Mouse (Mus musculus) CD4-positive helper T cell, adult 2 months (primary cell): ENCODE measurements around the gene Sult2b1.

Source experiments
- DNase-seq: peaks from one replicate; pipeline ENCODE4 v3.0.0-alpha.2; 2012; ENCODE audit warnings: low read depth, missing footprints, low spot score

Gene Sult2b1

DNA sequence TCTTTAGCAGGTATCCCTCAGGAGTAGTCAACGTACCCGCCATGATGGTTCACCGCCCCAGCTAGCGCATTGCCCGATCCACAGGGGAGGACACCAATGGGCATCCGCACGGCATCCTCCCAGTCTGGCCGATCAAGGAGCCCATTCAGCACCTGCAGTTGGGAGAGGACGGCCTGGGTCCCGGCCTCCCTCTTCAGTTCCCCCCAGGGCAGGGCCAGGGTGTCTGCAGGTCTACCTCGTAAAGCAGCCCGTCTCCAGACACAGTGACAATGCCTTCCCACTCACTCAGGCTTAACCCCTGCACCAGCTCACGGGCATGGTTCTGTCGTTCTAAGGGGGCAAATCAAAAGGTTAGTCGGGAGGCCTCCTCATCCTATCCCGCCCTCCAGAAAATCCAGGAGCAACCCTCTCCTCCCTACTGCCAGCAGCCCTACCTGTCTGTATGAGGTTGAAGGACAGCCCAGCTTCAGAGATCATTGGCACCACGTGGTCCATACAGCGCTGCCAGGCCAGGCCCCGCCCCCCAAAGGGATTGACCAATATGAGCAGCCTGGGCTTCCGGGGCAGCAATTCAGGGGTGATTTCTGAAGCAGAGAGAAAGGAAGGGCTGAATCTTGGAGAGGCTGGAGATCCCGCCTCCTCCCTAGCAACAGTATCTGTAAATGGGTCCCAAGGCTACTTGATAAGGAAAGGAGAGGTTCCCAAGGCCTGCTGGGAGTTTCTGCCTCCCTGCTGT lies 72.3 kb downstream of the Sult2b1 start:
- no peak for DNase-seq

- DNase-seq = no peak
Measured at GRCm38 (mm10) chr7:45711316-45712021, 73.0 kb downstream of the Sult2b1 start.

- DNase-seq = no peak
Measured at GRCm38 (mm10) chr7:45710477-45711191, 73.8 kb downstream of the Sult2b1 start.

DNA sequence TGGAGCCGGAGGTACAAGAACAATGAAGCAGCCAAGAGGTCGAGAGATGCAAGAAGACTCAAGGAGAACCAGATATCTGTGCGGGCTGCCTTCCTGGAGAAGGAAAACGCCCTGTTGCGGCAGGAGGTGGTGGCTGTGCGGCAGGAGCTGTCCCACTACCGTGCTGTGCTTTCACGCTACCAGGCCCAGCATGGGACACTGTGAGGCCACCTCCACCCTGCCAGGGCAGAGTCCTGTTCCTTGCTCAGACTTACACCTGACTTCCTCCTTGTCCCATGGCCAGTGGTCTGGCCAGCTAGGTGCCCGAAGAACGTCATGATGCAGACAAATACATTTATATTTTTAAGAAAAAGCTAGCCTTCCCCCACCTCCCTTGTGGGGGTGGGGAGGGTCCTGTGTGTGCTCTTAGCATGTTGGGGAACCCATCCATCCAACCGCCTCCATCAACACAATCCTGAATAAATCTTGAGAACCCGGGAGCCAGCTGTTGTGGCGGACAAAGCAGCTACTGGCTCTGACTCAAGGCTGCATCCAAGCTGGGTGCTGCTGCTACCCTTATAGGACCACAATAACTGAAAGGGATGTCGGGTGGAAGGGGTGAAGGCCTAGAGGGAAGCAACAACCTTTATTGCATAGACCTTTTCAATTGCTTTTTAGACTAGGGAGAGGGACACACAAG lies 74.7 kb downstream of the Sult2b1 start:
- DNase-seq = no peak

GRCm38 (mm10) chr7:45709036-45709435 lies 75.4 kb downstream of the Sult2b1 start:
- peak; percentile 51 for DNase-seq

- no peak for DNase-seq
Measured at GRCm38 (mm10) chr7:45708221-45708761, 76.2 kb downstream of the Sult2b1 start.

DNA sequence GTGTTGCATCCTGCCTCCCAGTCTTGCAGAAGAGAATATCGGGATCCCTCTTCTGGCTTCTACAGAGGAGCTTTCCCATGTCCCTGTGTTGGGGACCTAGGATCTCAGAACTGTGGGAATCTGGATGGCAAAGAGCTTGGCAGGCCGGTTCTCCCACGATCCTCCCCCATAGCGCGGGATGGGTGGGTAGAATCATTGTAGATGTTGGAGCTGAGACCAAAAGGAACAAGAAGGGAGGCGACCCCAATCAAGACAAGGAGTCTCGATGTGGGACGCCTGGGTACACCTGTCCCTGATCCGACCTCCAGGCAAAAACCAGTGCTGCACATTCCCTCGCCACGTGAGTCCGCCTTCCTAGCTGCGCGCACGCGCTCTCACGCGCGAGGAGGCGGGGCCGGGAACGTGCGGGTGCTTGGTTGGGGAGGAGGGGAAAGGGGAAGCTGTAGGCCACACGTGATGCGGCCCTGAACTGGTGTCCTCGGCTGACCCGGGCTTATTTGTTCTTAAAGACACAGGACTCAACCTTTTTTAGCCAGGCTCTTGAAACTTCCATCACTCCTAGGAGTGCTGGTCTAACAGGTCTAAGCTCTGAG lies 77.0 kb downstream of the Sult2b1 start:
- DNase-seq = peak; percentile 94

GRCm38 (mm10) chr7:45706721-45707241 lies 77.7 kb downstream of the Sult2b1 start:
- peak; percentile 89 for DNase-seq

- DNase-seq = peak; percentile 51
Measured at GRCm38 (mm10) chr7:45705873-45706281, 78.6 kb downstream of the Sult2b1 start.

DNA sequence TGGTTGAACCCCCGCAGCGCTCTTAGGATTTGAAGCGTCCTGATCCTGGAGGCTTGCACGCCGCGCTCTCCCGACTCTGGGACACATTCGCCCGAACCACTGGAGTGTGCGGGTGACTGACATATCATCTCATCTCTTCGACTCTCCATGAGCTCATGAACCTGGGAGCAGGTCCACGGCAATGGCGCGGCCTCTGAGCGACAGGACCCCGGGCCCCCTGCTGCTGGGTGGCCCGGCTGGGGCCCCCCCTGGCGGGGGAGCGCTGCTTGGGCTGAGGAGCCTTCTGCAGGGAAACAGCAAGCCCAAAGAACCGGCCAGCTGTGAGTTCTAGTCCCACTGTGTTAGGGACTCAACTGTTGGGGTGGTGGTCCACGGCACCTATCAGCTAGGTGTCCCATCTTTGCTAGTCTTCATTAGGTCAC lies 79.0 kb downstream of the Sult2b1 start:
- DNase-seq = no peak

DNA sequence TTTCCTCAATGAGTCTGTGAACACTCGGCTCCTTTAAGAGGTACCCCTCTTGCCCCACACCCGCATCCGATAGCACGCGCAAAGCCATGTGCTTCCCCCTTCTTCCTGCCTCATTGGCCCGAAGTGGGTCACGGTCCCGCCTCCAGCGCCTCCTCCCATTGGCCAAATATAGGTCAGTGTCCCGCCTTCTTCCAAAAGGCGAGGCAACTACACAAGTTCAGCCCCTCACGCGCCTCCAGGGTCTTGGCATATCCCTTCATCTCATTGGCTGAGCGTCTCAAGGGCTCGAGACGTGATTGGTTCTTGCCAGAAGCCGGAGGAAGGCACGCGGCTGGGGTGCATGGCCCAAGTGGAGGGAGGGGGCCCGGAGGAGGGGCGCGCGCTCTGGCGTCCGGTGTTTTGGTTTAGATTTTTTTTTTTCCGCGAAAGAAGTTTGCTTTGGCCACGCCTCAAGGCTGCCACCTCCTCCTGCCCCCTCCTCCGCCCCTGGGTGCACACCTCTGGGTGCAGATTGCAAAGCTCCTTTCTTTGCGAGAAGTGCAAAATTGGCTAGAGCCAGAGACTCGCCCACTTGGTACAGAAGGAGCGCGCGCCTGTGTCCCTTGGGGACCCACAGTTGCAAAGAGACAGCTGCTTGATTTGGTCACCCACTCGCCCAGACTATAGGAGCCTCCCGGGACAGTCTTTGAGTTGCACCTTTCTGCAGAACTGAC lies 79.6 kb downstream of the Sult2b1 start, which contains the start of gene Dbp:
TSS of gene Dbp (plus strand) at position 359 of the 713 bp plus-strand sequence.
- DNase-seq = peak; percentile 99

DNA sequence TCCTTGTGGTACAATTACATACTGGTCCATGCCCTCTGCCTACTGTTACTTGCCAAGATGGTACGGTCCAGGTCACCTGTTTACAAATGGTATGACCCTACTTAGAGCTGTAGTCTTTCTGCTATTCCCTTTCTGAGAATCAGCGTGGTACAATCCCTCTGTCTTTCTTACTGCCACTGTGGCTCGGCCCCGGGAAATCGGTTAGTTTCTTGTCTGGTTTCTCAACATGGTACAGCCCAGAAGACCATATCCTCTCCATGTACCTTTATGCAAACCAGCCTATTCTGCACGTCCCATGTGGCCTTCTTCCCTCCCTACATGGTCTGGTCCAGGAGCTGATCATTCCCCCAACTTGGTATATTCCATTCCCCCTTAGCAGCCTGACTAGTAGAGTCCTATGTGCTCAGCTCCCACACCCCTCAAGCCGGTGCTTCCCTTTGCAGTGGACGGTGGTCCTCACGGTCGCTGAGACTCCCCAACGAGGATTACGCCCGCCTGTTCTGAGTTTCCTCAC lies 80.4 kb downstream of the Sult2b1 start:
- DNase-seq = peak; percentile 82

DNA sequence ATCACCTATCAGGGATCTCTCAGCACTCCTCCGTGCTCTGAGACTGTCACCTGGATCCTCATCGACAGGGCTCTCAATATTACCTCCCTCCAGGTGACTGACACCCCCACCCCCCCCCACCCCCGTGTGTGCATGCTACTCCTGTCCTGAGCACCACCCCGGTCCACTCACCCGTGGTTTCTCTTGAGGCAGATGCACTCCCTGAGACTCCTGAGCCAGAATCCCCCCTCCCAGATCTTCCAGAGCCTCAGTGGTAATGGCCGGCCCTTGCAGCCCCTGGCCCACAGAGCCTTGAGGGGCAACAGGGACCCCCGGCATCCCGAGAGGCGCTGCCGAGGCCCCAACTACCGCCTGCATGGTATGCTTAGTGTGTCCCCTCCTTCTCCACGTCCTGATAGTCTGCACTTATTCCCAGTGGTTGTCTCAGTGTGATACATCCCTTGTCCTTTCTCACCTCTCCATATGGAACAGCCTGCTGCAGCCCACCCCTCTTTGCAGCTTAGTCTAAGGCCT lies 80.9 kb downstream of the Sult2b1 start:
- DNase-seq = no peak

DNA sequence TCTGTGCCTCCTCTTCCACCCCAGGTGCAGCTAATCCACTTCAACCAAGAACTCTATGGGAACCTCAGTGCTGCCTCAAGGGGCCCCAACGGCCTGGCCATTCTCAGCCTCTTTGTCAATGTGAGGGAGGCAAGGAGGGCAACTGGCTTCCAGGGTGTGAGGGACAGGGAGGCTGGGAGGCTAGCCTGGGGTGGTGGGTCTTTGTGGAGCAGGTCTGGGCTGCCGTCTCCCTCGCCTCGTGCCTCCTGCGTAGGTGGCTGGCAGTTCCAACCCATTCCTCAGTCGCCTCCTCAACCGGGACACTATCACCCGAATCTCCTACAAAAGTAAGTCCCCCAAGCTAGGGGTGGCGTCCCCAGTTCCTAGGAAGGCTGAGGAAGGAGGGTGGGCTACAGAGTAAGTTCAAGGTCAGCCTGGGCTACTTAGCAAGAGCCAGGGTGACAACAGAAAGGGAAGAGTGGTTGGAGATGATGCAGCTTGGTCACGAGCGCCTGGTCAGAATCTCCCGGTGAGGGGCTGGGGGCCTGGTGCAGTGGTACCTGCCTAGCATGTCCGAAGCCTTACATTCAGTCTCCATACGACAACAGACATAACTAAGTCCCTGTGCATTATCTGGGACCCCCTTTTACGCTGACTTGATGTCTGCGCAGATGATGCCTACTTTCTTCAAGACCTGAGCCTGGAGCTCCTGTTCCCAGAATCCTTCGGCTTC lies 81.5 kb downstream of the Sult2b1 start:
- no peak for DNase-seq

DNA sequence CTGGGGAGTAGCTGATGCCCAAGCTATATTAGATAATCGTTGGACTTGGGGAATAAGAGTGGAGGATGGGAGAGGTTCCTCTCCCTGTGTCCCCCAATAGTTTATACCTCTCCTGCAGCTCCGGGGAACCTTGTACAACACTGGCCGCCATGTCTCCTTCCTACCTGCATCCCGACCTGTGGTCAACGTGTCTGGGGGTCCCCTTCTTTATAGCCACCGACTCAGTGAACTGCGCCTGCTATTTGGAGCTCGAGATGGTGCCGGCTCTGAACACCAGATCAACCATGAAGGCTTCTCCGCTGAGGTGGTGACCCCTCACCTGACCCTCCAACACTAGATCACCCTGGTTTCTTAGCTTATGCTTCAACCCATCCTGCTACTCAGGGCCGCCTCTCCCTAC lies 82.2 kb downstream of the Sult2b1 start:
- DNase-seq = no peak

DNA sequence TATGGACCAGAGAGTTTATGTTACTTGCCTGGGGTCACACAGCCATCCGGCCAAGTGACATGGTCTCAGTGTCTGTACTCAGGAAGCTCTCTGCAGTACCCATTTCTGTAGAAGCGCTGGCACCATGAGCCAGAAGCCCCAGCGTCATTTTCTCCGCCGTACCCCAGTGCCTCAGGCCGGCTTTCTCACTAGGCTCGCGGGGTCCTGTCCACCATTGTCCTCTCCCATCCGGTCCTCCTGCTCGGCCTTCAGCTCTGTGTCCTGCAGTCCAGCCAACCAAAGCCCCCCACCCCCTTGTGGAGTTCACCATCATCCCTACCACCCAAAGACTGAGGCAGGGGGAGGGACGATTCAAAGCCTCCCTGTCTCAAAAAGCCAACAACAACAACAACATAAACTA lies 82.9 kb downstream of the Sult2b1 start:
- DNase-seq = no peak

GRCm38 (mm10) chr7:45701072-45701471 lies 83.4 kb downstream of the Sult2b1 start:
- DNase-seq = no peak

DNA sequence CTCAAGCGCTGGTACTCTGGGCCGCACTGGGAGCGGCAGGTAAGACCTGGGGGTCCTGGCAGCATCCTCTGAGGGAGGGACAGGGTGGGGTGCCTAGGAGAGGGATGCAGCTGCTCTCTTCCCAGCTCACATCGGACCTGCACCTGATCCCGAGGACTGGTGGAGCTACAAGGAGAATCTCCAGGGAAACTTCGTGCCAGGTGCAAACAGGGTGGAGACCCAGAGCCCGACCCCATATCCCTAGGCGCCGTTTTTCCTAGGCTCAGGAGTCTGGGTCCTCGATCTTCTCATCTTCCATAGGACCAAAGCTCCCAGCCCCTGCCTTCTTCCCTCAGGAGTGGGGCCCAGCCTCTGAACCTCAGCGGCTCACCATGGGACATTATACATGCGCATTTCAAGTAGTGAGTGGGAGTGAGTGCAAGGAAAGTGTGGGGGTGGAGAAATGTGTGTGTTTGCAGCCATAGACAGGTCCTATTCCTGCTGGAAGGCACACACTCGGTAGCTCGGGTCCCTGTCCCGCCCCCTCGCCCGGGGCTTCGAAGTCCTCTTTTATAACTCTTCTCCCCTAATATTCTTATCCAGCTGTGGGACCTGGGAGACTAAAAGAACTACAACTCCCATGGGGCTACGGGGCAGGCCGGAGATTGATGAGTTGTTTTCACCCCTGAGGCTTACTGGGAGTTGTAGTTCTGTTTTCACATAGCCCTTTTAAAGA lies 84.0 kb downstream of the Sult2b1 start:
- DNase-seq = peak; percentile 73
